Mouse (Mus musculus): Measurements from ENCODE around the gene Gm35315. TPM values are rescaled to one million over a fixed set of nuclear protein-coding genes. Genes with fewer than 3 reads are reported as not detected.

The Gm35315 gene
- polyA plus RNA-seq, 1 experiment from 2014 or later, result 0.47 TPM

DNA sequence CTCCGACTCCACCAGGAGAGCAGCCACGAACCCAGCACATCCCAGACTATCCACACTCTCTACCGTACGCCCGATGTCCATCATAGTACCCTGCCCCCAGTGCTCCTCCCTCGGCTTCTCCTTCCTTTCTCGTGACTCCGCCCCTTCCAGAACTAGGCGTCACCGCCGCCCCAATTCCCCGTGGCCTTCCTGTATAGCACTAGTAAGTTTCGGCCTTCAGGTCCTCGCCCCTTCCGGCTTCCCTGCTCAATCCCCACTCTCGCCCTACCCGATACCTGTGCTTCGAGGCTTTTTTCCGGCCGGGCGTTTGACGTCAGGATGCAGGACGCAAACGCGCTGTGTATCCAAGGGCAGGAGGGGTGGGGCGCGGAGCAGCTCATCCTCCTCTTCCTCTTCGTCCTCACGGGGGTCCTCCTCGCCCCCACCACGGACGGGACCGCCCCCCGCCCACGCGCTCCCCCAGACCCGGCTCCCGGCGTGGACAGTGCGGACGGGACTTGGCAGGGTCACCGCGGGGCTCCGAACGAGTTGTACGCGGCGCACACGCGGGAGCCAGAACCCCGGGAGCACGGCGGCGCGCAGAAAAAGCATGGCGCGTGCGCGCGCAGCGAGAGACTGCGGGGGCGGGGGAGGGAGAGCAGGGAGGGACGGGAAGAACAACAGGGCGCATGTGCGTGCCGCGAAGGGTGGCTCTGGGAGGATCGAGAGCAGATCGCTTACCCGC lies 13.5 kb upstream of the Gm35315 start, which contains the start of gene Gtpbp6:
TSS of gene Gtpbp6 (minus strand) at position 617 of the 724 bp plus-strand sequence.
- H3K27me3 ChIP-seq (replicated peaks), result no peaks in the 10 kb centered on the region
- H3K4me3 ChIP-seq, result peak within 1 kb of the TSS; percentile 95
- H3K36me3 ChIP-seq, result peaks cover 47% of the 10 kb centered on the region
- no peaks in the 10 kb centered on the region for H3K9me3 ChIP-seq
- ATAC-seq (ENCODE audit: extremely low read depth, insufficient number of reproducible peaks, low FRiP score, low TSS enrichment), result peak; percentile 82
- H3K4me2 ChIP-seq, result peak within 1 kb of the TSS; percentile 94
- H3K27ac ChIP-seq (replicated peaks), result peak within 1 kb of the TSS; percentile 99
- peak within 1 kb of the TSS; percentile 95 for H3K9ac ChIP-seq
- H3K4me1 ChIP-seq, result peaks cover 17% of the 10 kb centered on the region
- under 1% methylated on average over 70 of the region's 71 CpGs for whole genome bisulfite sequencing

DNA sequence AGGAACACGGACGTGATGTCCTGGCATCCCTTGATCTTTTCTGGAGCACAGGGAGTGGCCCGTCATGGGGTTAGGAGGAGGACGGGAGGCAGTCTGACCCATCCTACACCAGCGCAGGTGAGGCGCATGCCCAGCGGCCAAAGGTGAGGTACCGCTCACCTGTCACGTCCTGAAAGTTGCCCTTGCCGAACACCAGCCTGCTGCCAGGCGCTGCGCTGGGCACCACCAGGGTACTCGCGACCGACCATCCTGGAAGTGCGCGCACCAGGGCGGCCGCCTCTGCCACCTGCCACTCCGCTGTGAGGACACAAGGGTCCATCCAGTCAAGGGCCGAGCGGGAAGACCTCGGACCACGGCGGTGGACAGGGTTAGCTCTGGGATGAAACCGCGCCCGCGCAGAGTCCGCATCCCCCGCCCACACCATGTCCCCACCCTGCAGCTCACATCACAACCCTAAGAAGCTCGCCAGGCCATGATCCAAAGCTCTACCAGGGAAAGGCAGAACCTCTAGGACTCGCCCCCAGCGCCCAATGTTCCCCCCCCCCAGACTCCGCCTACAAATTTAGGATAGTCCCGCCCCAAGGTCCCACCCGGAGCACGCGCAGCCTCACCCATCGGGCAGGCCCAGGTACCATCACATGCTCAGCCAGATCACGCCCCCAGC lies 12.8 kb upstream of the Gm35315 start:
- H3K4me2 ChIP-seq, result peak overlapping the region; percentile 94
- H3K36me3 ChIP-seq, result peaks cover 48% of the 10 kb centered on the region
- no peaks in the 10 kb centered on the region for H3K9me3 ChIP-seq
- peak; percentile 47; the same call in 1 of the 2 replicates for ATAC-seq (ENCODE audit: extremely low read depth, insufficient number of reproducible peaks, low FRiP score, low TSS enrichment)
- 15% methylated on average over 39 of the region's 41 CpGs for WGBS
- H3K27ac ChIP-seq (replicated peaks), result peak overlapping the region; percentile 99
- H3K27me3 ChIP-seq (replicated peaks), result no peaks in the 10 kb centered on the region
- peaks cover 20% of the 10 kb centered on the region for H3K4me1 ChIP-seq
- H3K4me3 ChIP-seq, result peak overlapping the region; percentile 95
- H3K9ac ChIP-seq, result peak overlapping the region; percentile 95

DNA sequence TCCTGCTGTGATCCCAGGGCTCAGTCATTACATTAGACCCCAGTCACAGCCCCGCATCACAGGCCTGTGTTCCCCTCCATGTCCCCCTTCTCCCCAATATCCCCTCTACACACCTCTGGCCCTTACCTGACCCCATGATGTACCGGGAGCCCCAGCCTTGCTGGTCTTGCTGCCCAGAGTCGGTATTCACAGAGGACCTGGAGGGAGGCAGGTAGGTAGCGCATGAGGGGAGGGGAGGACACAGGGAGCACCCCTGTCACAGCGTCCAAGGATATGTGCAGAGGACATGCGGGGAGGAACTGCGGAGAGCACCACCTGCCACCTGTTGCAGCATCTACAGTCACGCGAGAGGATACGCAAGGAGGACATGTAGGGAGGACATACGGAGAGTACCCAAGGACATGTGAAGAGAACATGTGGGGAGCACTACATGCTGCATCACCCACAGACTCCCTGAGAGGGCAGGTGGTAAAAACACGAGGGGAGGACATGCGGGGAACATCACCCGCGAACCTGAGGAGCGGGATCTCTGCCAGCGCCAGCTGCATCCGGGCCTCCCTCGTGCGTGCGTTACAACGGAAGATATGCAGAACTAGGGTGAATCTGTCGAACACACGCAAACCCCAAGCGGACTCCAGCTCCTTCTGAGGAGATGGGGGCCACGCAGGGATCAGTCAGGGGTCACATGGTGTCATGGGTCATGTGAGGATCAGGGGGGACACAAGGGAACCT lies 12.1 kb upstream of the Gm35315 start:
- H3K27ac ChIP-seq (replicated peaks), result no peak overlapping the region
- no peak for ATAC-seq (ENCODE audit: extremely low read depth, insufficient number of reproducible peaks, low FRiP score, low TSS enrichment)
- peaks cover 28% of the 10 kb centered on the region for H3K4me1 ChIP-seq
- H3K9ac ChIP-seq, result peak overlapping the region; percentile 95
- 90% methylated on average over 26 of the region's 26 CpGs for WGBS
- H3K27me3 ChIP-seq (replicated peaks), result peaks cover 3% of the 10 kb centered on the region; the same call in 1 of the 2 replicates
- H3K4me3 ChIP-seq, result peak overlapping the region; percentile 95
- peaks cover 45% of the 10 kb centered on the region for H3K36me3 ChIP-seq
- peak overlapping the region; percentile 94 for H3K4me2 ChIP-seq
- no peaks in the 10 kb centered on the region for H3K9me3 ChIP-seq

DNA sequence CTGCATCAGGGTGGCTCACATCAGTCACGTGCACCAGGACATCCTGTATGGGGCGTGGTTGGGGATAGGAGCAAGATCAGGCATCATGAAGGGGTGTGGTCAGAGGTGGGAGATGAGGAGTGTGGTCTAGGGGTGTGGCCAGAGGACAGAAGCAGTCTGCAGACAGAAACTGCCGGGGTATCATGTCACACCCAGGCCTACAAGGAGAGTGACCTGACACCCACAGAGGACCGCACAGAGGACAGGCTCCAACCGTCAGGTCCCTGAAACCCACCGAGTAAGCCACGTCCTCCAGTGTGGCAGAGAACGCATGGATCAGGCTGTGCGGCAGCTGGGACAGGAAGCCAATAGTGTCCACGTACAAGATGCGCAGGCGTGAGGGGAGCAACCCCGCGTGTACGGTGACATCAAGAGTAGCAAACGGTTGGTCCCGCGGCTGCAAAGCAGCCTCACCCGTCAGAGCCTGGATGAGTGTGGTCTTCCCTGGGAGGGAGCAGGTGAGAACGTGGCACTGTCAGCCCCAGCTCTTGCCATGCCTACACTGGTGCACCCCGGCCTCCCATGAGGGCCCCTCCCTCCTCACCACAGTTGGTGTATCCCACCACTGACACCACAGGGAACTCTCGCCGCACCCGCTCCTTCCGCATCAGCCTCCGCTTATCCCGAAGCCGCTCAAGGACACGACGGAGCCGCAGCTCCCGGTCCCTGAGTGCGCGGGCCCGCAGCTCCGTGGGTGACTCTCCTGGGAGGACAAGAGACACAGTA lies 10.6 kb upstream of the Gm35315 start:
- Histone ChIP-seq H3K27me3 (replicated peaks) (peaks cover 18% of the 10 kb centered on the region), H3K27ac (replicated peaks) (no peak overlapping the region)
- WGBS, result 90% methylated on average over 36 of the region's 36 CpGs

DNA sequence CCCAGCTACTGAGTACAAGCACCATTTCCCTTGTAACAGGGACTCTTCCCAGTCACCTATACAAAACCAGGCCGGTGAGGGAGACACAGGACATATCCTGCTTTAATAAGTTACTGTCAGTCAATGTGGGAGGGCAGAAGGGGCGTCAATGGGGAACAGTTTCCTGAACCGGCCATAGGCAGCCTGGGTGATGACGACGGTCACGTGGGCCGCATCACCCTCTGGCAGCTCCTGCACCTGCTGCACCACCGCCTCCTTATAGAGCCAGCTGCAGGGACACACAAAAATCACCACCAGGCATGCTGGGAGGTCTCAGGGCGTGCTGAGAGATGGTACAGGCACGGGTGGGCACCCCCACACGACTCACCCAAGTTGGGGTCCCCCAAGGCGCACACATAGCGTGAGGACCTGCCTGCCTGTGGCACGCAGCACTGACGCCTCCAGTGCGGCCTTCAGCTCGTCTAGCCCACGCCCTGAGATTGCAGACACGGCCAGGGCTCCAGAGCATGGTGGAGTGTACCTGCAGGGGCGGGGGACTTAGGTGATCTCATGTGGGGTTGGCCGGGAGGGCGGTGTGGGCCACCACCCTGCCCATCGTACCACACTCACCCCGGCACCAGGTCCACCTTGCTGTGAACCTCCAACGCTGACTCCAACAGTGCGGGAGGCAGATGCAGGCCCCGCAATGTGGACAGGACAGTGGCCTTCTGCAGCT lies 9.8 kb upstream of the Gm35315 start:
- H3K27me3 ChIP-seq (replicated peaks), result peaks cover 21% of the 10 kb centered on the region
- no peak overlapping the region for H3K27ac ChIP-seq (replicated peaks)
- no peaks in the 10 kb centered on the region for H3K9me3 ChIP-seq
- no peak overlapping the region for H3K4me2 ChIP-seq
- H3K4me3 ChIP-seq, result no peak overlapping the region
- peaks cover 35% of the 10 kb centered on the region for H3K4me1 ChIP-seq
- 91% methylated on average over 27 of the region's 27 CpGs for WGBS
- ATAC-seq (ENCODE audit: extremely low read depth, insufficient number of reproducible peaks, low FRiP score, low TSS enrichment), result no peak
- peaks cover 45% of the 10 kb centered on the region for H3K36me3 ChIP-seq
- no peak overlapping the region for H3K9ac ChIP-seq

More for the DNA sequence above, 10.6 kb upstream of the Gm35315 start:
- H3K9me3 ChIP-seq, result no peaks in the 10 kb centered on the region
- ATAC-seq (ENCODE audit: extremely low read depth, insufficient number of reproducible peaks, low FRiP score, low TSS enrichment), result no peak
- H3K36me3 ChIP-seq, result peaks cover 45% of the 10 kb centered on the region
- no peak overlapping the region for H3K4me3 ChIP-seq
- H3K9ac ChIP-seq, result no peak overlapping the region
- H3K4me2 ChIP-seq, result no peak overlapping the region
- H3K4me1 ChIP-seq, result peaks cover 35% of the 10 kb centered on the region

DNA sequence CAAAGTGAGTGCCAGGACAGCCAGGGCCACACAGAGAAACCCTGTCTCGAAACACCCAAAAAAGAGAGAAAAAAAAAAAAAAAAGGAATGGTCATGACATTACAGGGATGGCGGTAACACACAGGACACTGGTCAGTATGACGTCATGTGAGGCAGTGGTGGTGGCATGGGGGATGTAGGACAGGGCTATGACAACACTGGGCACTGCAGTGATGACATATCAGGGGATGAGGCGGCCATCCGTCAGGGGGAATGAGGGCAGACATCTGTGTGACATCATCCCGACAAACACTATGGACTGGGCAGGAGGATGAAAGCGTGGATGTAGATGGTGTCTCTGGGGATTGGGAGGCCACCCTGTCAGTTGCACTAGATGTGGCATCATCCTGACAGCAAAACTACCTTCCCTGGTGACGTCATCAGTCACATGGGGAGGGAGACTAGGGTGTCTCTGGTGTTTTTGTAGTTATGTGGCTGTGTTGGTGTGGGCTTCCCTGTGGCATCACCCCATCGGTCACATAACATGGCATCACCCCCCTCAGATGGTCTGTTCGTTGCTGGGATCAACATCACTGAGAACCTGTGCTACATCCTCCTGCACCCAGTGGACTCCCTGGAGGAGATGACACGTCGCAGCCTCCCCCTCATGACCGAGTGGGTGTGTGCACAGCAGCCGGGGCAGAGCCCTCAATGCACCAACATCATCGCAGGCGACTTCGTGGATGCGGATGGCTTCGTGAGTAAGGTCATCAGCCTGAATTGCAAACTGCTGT lies 8.8 kb upstream of the Gm35315 start:
- H3K4me3 ChIP-seq, result no peak overlapping the region
- H3K9me3 ChIP-seq, result no peaks in the 10 kb centered on the region
- H3K4me1 ChIP-seq, result peaks cover 35% of the 10 kb centered on the region
- peaks cover 29% of the 10 kb centered on the region for H3K27me3 ChIP-seq (replicated peaks)
- H3K9ac ChIP-seq, result no peak overlapping the region
- no peak overlapping the region for H3K4me2 ChIP-seq
- 91% methylated on average over 19 of the region's 19 CpGs for WGBS
- no peak for ATAC-seq (ENCODE audit: extremely low read depth, insufficient number of reproducible peaks, low FRiP score, low TSS enrichment)
- H3K27ac ChIP-seq (replicated peaks), result no peak overlapping the region
- peaks cover 45% of the 10 kb centered on the region for H3K36me3 ChIP-seq

DNA sequence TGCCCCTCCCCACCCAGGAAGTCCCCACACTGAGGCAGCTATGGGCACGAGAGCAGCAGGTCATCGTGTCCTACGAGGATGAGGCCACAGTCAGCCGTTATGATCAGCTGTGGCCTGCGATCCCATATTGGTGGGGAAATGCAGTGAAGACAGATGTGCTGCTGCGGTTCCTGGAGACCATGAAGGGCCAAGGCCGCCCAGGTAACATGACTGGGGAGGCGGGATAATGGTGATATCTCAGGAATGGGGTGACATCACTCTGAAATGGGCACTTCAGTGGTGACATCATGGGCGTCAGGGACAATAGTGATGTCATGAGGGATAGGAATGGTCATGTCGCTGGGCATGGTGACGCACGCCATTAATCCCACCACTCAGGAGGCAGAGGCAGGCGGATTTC lies 8.2 kb upstream of the Gm35315 start:
- Histone ChIP-seq H3K36me3 (peaks cover 45% of the 10 kb centered on the region), H3K27me3 (replicated peaks) (peaks cover 29% of the 10 kb centered on the region), H3K4me1 (peaks cover 35% of the 10 kb centered on the region), H3K27ac (replicated peaks) (no peak overlapping the region), H3K4me2 (peak overlapping the region; percentile 84), H3K4me3 (peak overlapping the region; percentile 44; the same call in 1 of the 2 replicates), H3K9ac (no peak overlapping the region), H3K9me3 (no peaks in the 10 kb centered on the region)
- WGBS, result 84% methylated on average over 13 of the region's 13 CpGs
- no peak for ATAC-seq (ENCODE audit: extremely low read depth, insufficient number of reproducible peaks, low FRiP score, low TSS enrichment)

DNA sequence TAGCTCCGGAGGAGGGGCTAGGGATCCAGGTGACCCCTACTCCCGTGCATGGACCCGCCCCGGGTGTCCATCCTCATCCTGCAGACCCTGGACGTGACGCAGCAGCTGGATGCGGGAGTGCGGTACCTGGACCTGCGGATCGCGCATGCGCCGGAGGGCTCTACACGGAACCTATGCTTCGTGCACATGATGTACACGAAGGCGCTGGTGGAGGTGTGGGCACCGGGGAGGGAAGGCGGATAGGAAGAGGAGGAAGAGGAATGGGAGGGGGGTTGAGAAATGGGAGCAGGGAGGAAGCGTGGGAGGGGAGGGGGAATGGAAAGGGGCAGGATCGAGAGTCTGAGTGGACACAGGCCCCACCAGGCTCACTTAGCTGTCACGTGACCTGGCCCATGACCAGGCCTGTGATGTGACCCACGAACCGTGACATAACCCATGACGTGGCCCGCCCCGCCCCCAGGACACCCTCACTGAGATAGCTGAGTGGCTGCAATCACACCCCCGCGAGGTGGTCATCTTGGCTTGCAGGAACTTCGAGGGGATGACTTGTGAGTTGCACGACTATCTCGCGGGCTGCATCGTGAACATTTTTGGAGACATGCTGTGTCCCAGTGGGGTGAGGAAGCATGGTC lies 7.6 kb upstream of the Gm35315 start:
- 9% methylated on average over 34 of the region's 34 CpGs for WGBS

DNA sequence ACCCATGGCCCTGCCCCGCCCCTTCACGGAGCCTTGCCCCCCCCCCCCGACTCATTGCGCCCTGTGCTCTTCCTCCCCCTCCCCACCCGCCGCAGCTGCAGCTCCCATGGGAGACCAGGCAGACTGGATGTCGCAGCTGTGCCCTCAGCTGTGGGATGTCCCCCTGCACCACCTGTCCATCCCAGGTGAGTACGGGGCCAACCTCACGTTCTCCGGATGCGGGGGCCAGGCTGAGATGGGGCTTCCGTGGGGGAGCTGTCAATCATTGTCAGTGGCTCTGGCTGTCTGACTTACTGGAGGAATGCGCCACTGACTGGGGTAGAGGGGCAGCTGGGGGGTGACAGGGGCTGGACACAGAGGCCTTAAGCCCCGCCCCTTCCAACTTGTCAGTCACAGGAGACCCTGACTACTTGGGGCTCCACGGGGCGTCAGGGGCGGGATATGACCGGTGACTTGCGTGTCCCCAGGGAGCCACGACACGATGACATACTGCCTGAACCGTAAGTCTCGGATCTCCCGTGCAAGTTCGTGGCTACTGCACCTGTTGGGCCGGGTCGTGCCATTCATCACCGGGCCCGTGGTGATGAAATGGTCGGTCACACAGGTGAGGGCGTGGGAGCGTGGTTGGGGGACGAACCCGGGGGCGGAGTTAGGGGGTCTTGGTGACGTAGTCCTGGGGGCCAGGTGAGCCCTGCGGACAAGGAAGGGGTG lies 6.9 kb upstream of the Gm35315 start:
- Histone ChIP-seq H3K4me1 (peaks cover 25% of the 10 kb centered on the region), H3K27me3 (replicated peaks) (peaks cover 29% of the 10 kb centered on the region), H3K9me3 (no peaks in the 10 kb centered on the region), H3K36me3 (peaks cover 39% of the 10 kb centered on the region), H3K27ac (replicated peaks) (no peak overlapping the region), H3K4me3 (peak overlapping the region; percentile 44), H3K9ac (peak overlapping the region; percentile 67), H3K4me2 (peak overlapping the region; percentile 84)
- 3% methylated on average over 36 of the region's 37 CpGs for WGBS
- no peak; the same call in 1 of the 2 replicates for ATAC-seq (ENCODE audit: extremely low read depth, insufficient number of reproducible peaks, low FRiP score, low TSS enrichment)

More for the DNA sequence above, 7.6 kb upstream of the Gm35315 start:
- no peak overlapping the region for H3K27ac ChIP-seq (replicated peaks)
- peaks cover 45% of the 10 kb centered on the region for H3K36me3 ChIP-seq
- H3K4me3 ChIP-seq, result peak overlapping the region; percentile 44
- peak; percentile 39; the same call in 1 of the 2 replicates for ATAC-seq (ENCODE audit: extremely low read depth, insufficient number of reproducible peaks, low FRiP score, low TSS enrichment)
- peak overlapping the region; percentile 84 for H3K4me2 ChIP-seq
- peaks cover 29% of the 10 kb centered on the region for H3K27me3 ChIP-seq (replicated peaks)
- H3K9me3 ChIP-seq, result no peaks in the 10 kb centered on the region
- peaks cover 32% of the 10 kb centered on the region for H3K4me1 ChIP-seq
- H3K9ac ChIP-seq, result peak overlapping the region; percentile 67

Data from heart, embryonic 13.5 days (tissue).